Mouse (Mus musculus) olfactory bulb, adult 2 months (tissue): ENCODE measurements around the gene Amigo1. TPM values are rescaled to one million over a fixed set of nuclear protein-coding genes. Genes with fewer than 3 reads are reported as not detected.
"Not testable (repeated sequence)": the region's sequence is repeated elsewhere in the genome, so short reads cannot be mapped to it uniquely, and the experiment has no call there.

Source experiments
- H3K27ac ChIP-seq: fragments of 200-500 bp; 2 replicates; pipeline ENCODE4 v1.5.1; 2012; ENCODE audit warnings: low read depth, low read length; ENCODE audit not compliant: insufficient read depth
- H3K4me1 ChIP-seq: fragments of 200-500 bp; 2 replicates; pipeline ENCODE4 v1.6.1; 2012; ENCODE audit warnings: low read length; ENCODE audit not compliant: control insufficient read depth, insufficient read depth
- H3K4me3 ChIP-seq: fragments of 200-500 bp; 2 replicates; pipeline ENCODE4 v1.5.1; 2012; ENCODE audit warnings: mild to moderate bottlenecking, low read depth, low read length, moderate library complexity; ENCODE audit not compliant: insufficient read depth
- CTCF ChIP-seq: fragments of 200-500 bp; IDR thresholded peaks from 2 replicates; pipeline ENCODE4 v1.5.1; 2012; ENCODE audit warnings: low read depth, mild to moderate bottlenecking, low read length, moderate library complexity; ENCODE audit not compliant: insufficient read depth
- POLR2A ChIP-seq: fragments of 200-500 bp; IDR thresholded peaks from 2 replicates; pipeline ENCODE4 v1.6.1; 2012; ENCODE audit warnings: mild to moderate bottlenecking, low read depth, low read length, moderate library complexity; ENCODE audit not compliant: insufficient read depth
- WGBS: fragments of 180-500 bp; shearing (Covaris S2); methylation state at CpG from one replicate; pipeline ENCODE4 v1.1.7; 2018; 5-methylcytosine and 5-hydroxymethylcytosine counted together
- polyA plus RNA-seq: library from polyadenylated mRNA; stranded (reverse); fragments of >200 nt; gene quantifications from 2 replicates; pipeline ENCODE4 v1.2.4, GENCODE M21; 2012; ENCODE audit warnings: low replicate concordance; ENCODE audit not compliant: missing spikeins, insufficient read depth, insufficient read length

Gene Amigo1
- polyA plus RNA-seq, 1 experiment = 177 TPM

DNA sequence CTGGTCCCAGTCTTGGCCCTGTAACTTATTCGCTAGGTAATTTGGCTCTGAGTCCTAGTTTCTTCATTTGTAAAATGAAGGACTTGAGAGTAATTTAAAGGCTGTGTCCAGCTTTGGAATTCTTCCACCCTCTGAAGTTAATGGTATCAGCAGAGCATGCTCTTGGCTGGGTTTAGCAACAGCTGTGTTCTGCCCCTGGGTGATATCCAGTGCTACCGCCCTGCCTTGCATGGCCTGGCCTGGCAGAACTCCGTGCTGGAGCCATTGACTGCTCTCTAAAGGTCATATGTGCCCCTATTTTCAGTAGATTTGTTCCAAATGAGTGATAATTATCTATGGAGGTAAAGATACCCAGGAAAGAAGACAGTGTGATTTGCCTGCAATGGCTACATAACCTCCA is 34.5 kb downstream of the Amigo1 start:
- no peak overlapping the region for H3K27ac ChIP-seq
- 63% methylated on average over 3 of the region's 3 CpGs for WGBS
- TF ChIP-seq CTCF (no peak), POLR2A (no peak)
- H3K4me1 ChIP-seq = no peaks in the 10 kb centered on the region
- H3K4me3 ChIP-seq = no peak overlapping the region

DNA sequence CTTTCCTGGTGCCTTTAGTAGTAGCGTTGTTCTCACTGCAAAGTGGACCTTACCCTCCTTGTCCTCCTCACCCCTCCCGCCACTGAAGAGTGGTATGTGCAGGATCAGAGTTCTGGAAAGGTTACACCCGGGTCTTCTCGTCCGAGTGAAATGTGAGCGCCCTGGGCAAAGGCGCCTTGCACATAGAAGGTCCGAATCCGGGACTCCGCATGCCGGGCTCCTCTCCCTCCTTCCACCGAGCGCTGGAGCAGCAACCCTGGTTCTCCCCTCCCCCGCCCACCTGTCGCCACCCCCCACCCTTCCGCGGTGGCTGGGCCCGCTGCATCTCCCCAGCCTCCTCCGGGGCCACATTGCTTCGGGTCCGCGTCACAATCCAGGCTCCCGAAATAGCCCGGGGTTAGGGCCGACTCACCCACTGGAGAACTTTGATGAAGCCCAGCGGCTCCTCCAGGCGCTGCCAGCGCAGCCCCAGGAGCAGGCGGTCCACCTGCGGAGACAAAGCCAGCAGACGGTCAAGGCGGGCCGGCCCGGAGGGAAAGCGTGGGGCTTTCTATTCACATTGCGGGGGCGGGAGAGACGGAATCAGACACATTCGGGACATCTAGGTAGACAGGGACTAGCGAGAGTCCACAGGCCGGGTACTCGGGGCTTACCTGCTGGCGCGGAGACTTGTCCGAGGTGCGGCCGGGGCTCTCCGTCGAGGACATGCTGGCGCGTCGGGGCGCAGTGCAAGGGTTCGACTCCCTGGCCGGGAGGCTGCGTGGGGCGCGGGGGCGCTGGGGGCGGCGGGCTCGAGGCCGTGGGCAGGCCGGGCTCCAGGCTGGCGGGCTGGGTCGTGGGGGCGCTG is 39.8 kb downstream of the Amigo1 start:
- WGBS = 8% methylated on average over 67 of the region's 67 CpGs
- peak overlapping the region; percentile 36 for H3K4me3 ChIP-seq
- H3K27ac ChIP-seq = no peak overlapping the region
- TF ChIP-seq POLR2A = no peak
- no peak for TF ChIP-seq CTCF
- H3K4me1 ChIP-seq = peaks cover 8% of the 10 kb centered on the region

DNA sequence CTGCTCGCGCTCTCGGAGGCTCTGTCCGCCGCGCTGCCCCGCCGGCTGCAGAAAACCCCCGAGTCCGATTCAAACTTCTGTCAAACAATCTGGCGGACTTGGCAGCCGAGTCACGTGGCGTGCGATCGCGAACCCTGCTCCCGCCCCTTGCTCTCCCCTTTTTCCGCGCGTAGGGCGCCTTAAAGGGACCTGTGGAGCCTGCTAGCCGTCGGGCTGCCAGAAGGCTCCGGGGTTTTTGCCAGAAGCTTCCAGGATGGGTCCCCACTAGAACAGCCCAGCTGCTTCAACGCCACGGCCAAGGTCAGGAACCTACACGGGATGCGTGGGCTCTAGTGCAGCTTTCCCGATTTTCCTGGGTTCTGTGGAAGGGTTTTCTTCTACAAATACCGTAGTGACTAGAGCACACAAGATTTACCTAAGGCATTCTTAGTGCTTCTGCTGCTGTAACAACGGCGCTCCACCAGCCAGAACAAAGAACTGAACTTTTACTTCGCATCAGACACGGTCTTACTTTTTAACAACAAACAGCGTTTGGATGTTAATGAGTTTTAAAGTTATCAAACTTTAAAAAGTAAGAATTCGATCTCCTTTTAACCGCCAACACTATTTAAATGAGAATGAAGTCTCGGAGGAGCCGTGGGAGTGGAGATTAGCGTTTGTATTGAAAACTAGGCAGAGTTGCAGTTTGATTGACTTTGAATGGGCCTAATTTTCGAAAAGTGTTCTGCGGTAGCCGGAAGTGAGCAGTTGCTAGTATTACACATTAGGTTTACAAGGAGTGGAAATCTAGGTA is 40.6 kb downstream of the Amigo1 start, which contains the start of gene Sypl2:
TSS of gene Sypl2 (minus strand) at position 91 of the 793 bp plus-strand sequence.
- no peak within 1 kb of the TSS for H3K27ac ChIP-seq
- WGBS = 6% methylated on average over 44 of the region's 44 CpGs
- TF ChIP-seq POLR2A (no peak), CTCF (no peak)
- peak within 1 kb of the TSS; percentile 36 for H3K4me3 ChIP-seq
- peaks cover 8% of the 10 kb centered on the region for H3K4me1 ChIP-seq

DNA sequence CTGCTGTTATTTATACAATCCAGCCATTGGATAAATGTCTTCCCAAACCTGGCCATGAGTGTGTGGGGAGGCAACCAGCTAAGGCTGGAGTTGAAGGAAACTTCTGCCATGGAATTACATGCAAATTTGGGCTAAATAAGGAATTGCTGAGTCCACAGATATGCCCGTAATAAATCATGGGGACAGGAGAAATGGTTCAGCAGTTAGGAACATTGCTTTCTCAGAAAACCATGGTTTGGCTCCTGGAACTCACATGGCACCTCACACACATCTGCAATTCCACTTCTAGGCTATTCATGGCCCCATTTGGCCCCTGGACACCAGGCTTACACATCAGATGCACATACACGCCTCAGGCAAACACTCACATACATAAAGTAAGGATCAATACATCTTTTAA is 41.4 kb downstream of the Amigo1 start:
- 84% methylated on average over 2 of the region's 2 CpGs for WGBS
- no peak for TF ChIP-seq POLR2A
- TF ChIP-seq CTCF = no peak
- H3K4me3 ChIP-seq = no peak overlapping the region
- peaks cover 8% of the 10 kb centered on the region for H3K4me1 ChIP-seq
- H3K27ac ChIP-seq = no peak overlapping the region

DNA sequence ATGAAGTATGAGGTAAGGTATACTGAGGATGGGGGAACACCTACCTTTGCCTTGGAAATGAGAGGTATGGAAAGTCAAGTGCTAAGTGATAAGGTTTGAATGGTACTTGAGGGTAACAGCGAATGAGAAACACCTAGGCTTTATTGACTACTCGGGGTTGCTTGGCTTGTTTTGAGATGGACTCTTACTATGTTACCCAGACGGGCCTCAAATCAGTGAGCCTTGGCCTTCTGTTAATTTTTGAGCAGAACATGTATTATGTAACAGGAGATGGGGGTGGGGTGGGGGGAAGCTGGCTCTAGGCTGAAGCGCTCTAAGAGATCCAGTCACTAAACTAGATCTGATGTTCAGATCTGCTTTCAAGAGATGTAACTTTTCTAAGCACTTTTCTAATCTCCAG is 45.5 kb downstream of the Amigo1 start:
- no peak overlapping the region for H3K4me3 ChIP-seq
- H3K4me1 ChIP-seq = peaks cover under 1% of the 10 kb centered on the region
- WGBS = 92% methylated on average over 4 of the region's 4 CpGs
- H3K27ac ChIP-seq = no peak overlapping the region
- TF ChIP-seq POLR2A (no peak), CTCF (no peak)

DNA sequence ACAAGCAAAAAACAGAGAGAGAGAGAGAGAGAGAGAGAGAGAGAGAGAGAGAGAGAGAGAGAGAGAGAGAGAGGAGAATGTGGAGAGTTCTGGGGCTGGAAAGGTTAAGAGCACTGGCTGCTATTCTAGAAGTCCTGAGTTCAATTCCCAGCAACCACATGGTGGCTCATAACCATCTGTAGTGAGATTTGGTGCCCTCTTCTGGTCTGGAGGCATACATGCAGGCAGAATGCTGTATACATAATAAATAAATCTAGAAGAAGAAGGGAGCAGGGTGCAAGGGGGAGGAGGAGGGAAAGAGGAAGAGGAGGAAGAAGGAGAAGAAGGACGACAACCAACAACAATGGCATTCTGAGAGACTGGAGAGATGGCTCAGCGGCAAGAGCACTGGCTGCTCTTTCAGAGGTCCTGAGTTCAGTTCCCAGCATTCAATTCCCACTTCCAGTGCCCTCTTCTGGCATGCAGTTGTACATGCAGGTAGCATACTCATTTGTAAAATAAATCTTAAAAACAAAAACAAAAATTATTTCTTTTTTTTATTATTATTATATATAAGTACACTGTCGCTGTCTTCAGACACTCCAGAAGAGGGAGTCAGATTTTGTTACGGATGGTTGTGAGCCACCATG is 51.5 kb downstream of the Amigo1 start:
- WGBS = 82% methylated on average over 4 of the region's 4 CpGs
- H3K4me1 ChIP-seq, H3K27ac ChIP-seq, H3K4me3 ChIP-seq: not testable (repeated sequence)

DNA sequence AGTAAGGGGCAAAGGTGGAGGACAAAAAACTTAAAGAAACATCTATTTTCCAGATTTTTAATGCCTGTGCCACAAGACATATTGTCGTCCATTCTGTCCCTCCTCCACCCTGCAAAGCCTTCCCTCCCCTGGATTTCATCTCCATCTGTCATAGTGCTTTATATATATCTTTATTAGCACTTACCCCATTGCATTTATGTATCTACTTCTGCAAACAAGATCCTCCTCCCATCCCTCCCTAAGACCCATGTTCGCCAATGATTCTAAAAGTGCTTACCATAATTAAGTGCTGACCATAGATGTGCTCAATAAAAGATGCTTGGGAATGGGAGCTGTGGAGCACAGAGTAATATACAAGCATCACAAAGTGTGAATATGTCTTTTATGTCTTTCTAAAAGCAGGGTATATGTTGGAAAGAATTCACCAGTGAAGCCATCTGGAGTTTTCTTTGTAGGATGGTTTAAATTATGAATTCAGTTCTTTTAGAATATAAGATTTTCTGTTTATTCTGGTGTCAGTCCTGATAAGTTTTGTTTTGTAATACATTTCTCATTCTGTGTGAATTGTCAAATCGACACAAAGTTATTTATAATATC is 55.2 kb downstream of the Amigo1 start:
- H3K27ac ChIP-seq = no peak overlapping the region

More for the DNA sequence above, 55.2 kb downstream of the Amigo1 start:
- no peaks in the 10 kb centered on the region for H3K4me1 ChIP-seq
- H3K4me3 ChIP-seq = no peak overlapping the region
- 90% methylated on average over 3 of the region's 3 CpGs for WGBS
- no peak for TF ChIP-seq CTCF
- no peak for TF ChIP-seq POLR2A

Other genes starting within 250 kb of the Amigo1 start
- gene Gstm6, start 242.6 kb upstream of the Amigo1 start, polyA plus RNA-seq = not detected in 2 replicates
- gene Gstm3, start 217.1 kb upstream of the Amigo1 start, polyA plus RNA-seq = not detected in 2 replicates
- not detected in 2 replicates for gene Gstm2, start 199.9 kb upstream of the Amigo1 start, polyA plus RNA-seq
- not detected in 2 replicates for gene Gstm1, start 168.4 kb upstream of the Amigo1 start, polyA plus RNA-seq
- gene Gstm4, start 141.4 kb upstream of the Amigo1 start, polyA plus RNA-seq = not detected in 2 replicates
- gene Ampd2, start 99.7 kb upstream of the Amigo1 start, polyA plus RNA-seq = not detected in 2 replicates
- not detected in 2 replicates for gene Gnat2, start 93.5 kb upstream of the Amigo1 start, polyA plus RNA-seq
- not detected in 2 replicates for gene Gnai3, start 40.2 kb upstream of the Amigo1 start, polyA plus RNA-seq
- gene Gpr61, start 31.5 kb upstream of the Amigo1 start, polyA plus RNA-seq = not detected in 2 replicates
- not detected in 2 replicates for gene Cyb561d1, start 14.9 kb downstream of the Amigo1 start, polyA plus RNA-seq
- not detected in 2 replicates for gene Atxn7l2, start 24.6 kb downstream of the Amigo1 start, polyA plus RNA-seq
- gene Sypl2, start 40.3 kb downstream of the Amigo1 start, polyA plus RNA-seq = not detected in 2 replicates
- gene Psma5, start 70.6 kb downstream of the Amigo1 start, polyA plus RNA-seq = not detected in 2 replicates
- gene Sort1, start 97.7 kb downstream of the Amigo1 start, polyA plus RNA-seq = 89.7 TPM in 1 of 2 replicates, not detected in the other
- gene Mybphl, start 178.6 kb downstream of the Amigo1 start, polyA plus RNA-seq = not detected in 2 replicates
- gene Psrc1, start 197.5 kb downstream of the Amigo1 start, polyA plus RNA-seq = not detected in 2 replicates
- not detected in 2 replicates for gene Celsr2, start 229.2 kb downstream of the Amigo1 start, polyA plus RNA-seq